Mouse (Mus musculus) neural tube, embryonic 11.5 days (tissue): ENCODE results near the gene Ctsll3. TPM values are rescaled to one million over a fixed set of nuclear protein-coding genes. Genes with fewer than 3 reads are reported as not detected.

ENCODE experiments used
- ATAC-seq: fragments of 200-750 bp; cut with Nextera tagmentation; 2 replicates; pipeline ENCODE4 v1.8.0; 2017; ENCODE audit warnings: moderate number of reproducible peaks, mild to moderate bottlenecking, moderate TSS enrichment, moderate library complexity; ENCODE audit not compliant: insufficient read depth, low FRiP score, low TSS enrichment
- DNase-seq: peaks from one replicate; pipeline ENCODE4 v3.0.0-alpha.2; 2015; ENCODE audit warnings: low spot score
- H3K27ac ChIP-seq: fragments of 300-500 bp; sonication (generic); 2 replicates; pipeline ENCODE4 v1.5.1; 2014; ENCODE audit warnings: low read depth, mild to moderate bottlenecking, low read length
- H3K27me3 ChIP-seq: fragments of 300-500 bp; sonication (generic); 2 replicates; pipeline ENCODE4 v1.6.1; 2014; ENCODE audit warnings: mild to moderate bottlenecking, low read length, mixed read lengths; ENCODE audit not compliant: control insufficient read depth, insufficient read depth
- H3K36me3 ChIP-seq: fragments of 300-500 bp; sonication (generic); 2 replicates; pipeline ENCODE4 v1.6.1; 2014; ENCODE audit warnings: mild to moderate bottlenecking, low read length, moderate library complexity, mixed read lengths; ENCODE audit not compliant: control insufficient read depth, insufficient read depth
- H3K4me1 ChIP-seq: fragments of 300-500 bp; sonication (generic); 2 replicates; pipeline ENCODE4 v1.6.1; 2014; ENCODE audit warnings: low read length, mixed read lengths; ENCODE audit not compliant: control insufficient read depth, insufficient read depth
- H3K4me2 ChIP-seq: fragments of 300-500 bp; sonication (generic); 2 replicates; pipeline ENCODE4 v1.6.1; 2014; ENCODE audit warnings: low read depth, mild to moderate bottlenecking, moderate library complexity
- H3K4me3 ChIP-seq: fragments of 300-500 bp; sonication (generic); 2 replicates; pipeline ENCODE4 v1.5.1; 2014; ENCODE audit warnings: low read depth, low read length
- H3K9ac ChIP-seq: fragments of 300-500 bp; sonication (generic); 2 replicates; pipeline ENCODE4 v1.6.1; 2014; ENCODE audit warnings: mild to moderate bottlenecking, low read length
- H3K9me3 ChIP-seq: fragments of 300-500 bp; sonication (generic); 2 replicates; pipeline ENCODE4 v1.6.1; 2016; ENCODE audit warnings: low read length; ENCODE audit not compliant: control insufficient read depth
- WGBS: fragments of 180-500 bp; shearing (Covaris S2); extraction: QIAGEN DNeasy Blood & Tissue Kit; methylation state at CpG from one replicate; pipeline ENCODE4 v1.1.7; 2014; 5-methylcytosine and 5-hydroxymethylcytosine counted together
- polyA plus RNA-seq: library from polyadenylated mRNA; unstranded; fragments of >200 nt; fragmentation: Nextera tagmentation; extraction: Ambion mirVana; gene quantifications from 2 replicates; pipeline ENCODE4 v1.2.1, GENCODE M21; 2014

The Ctsll3 gene
- polyA plus RNA-seq, 1 experiment from 2014 or later, result not detected

DNA sequence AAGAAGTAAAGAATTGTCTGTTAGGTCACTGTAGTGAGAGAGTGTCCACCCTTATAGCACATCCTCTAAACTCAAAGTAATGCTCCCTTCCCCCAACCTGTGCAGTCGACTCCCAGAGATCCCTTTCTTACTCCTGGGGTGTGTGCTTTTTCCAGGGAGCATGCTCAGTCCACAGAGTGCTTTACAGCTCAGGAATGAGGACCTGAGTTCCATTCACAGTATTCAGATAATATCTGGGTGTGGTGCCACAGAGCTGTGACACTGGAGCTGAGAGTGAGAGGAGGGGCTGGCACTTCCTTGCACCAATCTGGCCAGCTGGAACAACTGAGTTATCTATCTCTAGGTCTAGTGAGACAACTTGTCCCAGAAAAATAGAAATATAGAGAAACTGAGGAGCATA lies 11.1 kb upstream of the Ctsll3 start:
- Histone ChIP-seq H3K27me3 (no peaks in the 10 kb centered on the region), H3K4me3 (no peak overlapping the region), H3K4me2 (no peak overlapping the region), H3K36me3 (no peaks in the 10 kb centered on the region), H3K4me1 (no peaks in the 10 kb centered on the region), H3K9me3 (no peaks in the 10 kb centered on the region), H3K9ac (no peak overlapping the region), H3K27ac (no peak overlapping the region)
- ATAC-seq (no peak), DNase-seq (no peak)
- WGBS, result 81% methylated on average over 1 of the region's 1 CpGs

DNA sequence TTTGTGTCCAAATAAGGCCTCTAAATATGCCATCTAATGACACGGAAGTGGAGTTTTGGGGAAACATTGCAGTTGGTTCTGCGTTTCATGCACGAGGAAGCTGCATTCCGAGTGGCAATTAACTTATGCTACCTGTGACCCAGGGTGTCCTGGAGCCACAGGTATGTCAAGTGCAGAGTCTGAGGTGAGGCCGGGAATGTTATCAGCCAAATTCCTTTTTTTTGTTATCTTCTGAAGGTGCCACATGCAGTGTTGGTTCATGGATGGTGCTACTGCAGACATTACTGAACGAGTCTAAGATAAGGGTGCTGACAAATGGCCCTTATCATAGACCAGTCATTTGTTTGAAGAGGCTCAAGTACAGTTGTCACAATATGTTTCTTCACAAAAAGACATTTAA lies 10.1 kb upstream of the Ctsll3 start:
- ATAC-seq (no peak), DNase-seq (no peak)
- Histone ChIP-seq H3K36me3 (no peaks in the 10 kb centered on the region), H3K4me3 (no peak overlapping the region), H3K4me2 (no peak overlapping the region), H3K9me3 (no peaks in the 10 kb centered on the region), H3K27me3 (no peaks in the 10 kb centered on the region), H3K4me1 (no peaks in the 10 kb centered on the region), H3K27ac (no peak overlapping the region), H3K9ac (no peak overlapping the region)
- 90% methylated on average over 6 of the region's 6 CpGs for WGBS

DNA sequence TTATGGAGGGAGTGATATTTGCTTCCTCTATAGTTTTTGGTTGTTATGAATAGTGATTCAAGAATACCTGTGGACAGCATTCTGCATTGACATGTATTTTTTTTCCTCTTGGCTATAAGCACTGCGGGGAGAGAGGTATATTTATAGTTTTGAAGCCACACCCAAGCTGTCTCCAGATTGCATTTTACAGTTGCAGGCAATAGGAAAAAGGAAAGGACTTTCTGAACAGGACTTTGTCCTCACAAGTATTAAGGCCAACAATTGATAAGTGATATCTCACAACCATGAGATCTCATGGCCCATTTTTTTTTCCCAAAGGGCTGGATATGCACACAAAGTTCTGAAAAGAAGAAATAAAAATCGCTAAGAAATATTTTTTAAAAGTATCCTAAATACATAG lies 7.0 kb upstream of the Ctsll3 start:
- DNase-seq (no peak), ATAC-seq (no peak)
- WGBS, result 78% methylated on average over 2 of the region's 2 CpGs

DNA sequence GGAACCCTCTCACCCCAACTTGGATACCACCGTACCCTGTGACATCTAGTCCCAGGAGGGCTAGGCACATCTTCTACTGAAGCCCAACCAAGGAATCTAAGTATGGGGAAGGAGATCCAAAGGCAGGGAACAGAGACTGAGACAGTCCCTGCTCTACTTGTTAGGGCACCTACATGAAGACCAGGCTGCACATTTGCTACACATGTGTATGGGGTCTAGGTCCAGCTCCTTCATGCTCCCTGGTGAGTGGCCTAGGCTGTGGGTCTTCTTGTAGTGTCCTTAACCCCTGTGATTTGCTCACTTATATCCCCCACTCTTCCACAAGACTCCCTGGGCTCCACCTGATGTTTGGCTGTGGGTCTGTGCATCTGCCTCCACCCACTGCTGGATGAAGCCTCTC lies 13.2 kb downstream of the Ctsll3 start:
- H3K27ac ChIP-seq, result no peak overlapping the region
- DNase-seq (no peak), ATAC-seq (no peak)
- H3K36me3 ChIP-seq, result no peaks in the 10 kb centered on the region
- no peak overlapping the region for H3K9ac ChIP-seq
- 93% methylated on average over 1 of the region's 1 CpGs for WGBS
- no peak overlapping the region for H3K4me3 ChIP-seq
- H3K4me1 ChIP-seq, result no peaks in the 10 kb centered on the region
- no peaks in the 10 kb centered on the region for H3K9me3 ChIP-seq
- H3K27me3 ChIP-seq, result no peaks in the 10 kb centered on the region
- no peak overlapping the region for H3K4me2 ChIP-seq

More for the DNA sequence above, 7.0 kb upstream of the Ctsll3 start:
- no peak overlapping the region for H3K4me2 ChIP-seq
- H3K27ac ChIP-seq, result no peak overlapping the region
- H3K36me3 ChIP-seq, result no peaks in the 10 kb centered on the region
- no peak overlapping the region for H3K4me3 ChIP-seq
- H3K9me3 ChIP-seq, result no peaks in the 10 kb centered on the region
- no peaks in the 10 kb centered on the region for H3K27me3 ChIP-seq
- no peaks in the 10 kb centered on the region for H3K4me1 ChIP-seq
- H3K9ac ChIP-seq, result no peak overlapping the region

DNA sequence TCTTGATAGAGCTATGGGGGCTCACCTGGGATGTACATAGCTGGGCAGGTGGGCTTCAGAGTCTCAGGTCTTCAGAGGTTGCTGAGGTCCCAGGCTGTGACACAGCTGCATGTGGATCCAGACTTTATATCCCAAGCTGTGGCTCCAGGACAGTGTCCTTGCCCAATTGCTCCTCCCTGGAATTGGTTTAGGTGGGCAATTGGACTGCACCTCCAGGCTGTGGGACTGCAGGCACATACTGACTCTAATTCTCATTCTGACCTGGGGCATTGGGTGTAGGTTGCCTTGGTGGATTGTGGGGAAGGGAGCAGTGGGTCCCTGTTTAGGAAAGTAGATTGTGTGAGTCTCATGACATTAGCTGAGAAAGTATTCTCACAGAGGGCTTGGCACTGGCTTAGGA lies 16.4 kb downstream of the Ctsll3 start, which contains the start of gene BC051665:
Gene BC051665 (minus strand): TSS at position 101 of the 400 bp plus-strand sequence.
- H3K4me2 ChIP-seq, result no peak within 1 kb of the TSS
- H3K27ac ChIP-seq, result no peak within 1 kb of the TSS
- H3K4me3 ChIP-seq, result no peak within 1 kb of the TSS
- no peaks in the 10 kb centered on the region for H3K36me3 ChIP-seq
- H3K9ac ChIP-seq, result no peak within 1 kb of the TSS
- DNase-seq (no peak), ATAC-seq (no peak)
- H3K9me3 ChIP-seq, result no peaks in the 10 kb centered on the region
- H3K27me3 ChIP-seq, result no peaks in the 10 kb centered on the region
- no peaks in the 10 kb centered on the region for H3K4me1 ChIP-seq

DNA sequence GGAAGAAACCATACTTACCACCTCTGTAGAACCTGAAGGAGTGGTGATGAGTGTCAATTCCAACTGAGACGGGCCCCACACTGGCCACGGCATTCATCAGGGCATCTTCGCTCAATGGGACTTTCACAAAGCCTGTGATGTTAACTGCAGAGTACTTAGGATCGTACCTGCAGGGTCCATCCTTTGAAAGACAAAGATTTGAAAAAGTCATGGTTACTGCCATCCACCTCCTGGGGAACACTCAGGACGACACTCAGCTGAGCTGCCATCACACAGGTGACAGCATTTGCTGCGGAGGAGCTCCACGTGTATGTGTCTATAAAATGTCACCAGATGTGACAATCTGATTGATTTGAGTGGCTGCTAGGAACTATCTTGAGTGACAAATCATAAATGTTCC lies 19.3 kb downstream of the Ctsll3 start:
- Histone ChIP-seq H3K4me2 (no peak overlapping the region), H3K27ac (no peak overlapping the region), H3K9me3 (no peaks in the 10 kb centered on the region), H3K36me3 (no peaks in the 10 kb centered on the region), H3K4me3 (no peak overlapping the region), H3K4me1 (no peaks in the 10 kb centered on the region), H3K27me3 (no peaks in the 10 kb centered on the region), H3K9ac (no peak overlapping the region)
- DNase-seq, result no peak
- ATAC-seq, result no peak
- 88% methylated on average over 7 of the region's 7 CpGs for WGBS

DNA sequence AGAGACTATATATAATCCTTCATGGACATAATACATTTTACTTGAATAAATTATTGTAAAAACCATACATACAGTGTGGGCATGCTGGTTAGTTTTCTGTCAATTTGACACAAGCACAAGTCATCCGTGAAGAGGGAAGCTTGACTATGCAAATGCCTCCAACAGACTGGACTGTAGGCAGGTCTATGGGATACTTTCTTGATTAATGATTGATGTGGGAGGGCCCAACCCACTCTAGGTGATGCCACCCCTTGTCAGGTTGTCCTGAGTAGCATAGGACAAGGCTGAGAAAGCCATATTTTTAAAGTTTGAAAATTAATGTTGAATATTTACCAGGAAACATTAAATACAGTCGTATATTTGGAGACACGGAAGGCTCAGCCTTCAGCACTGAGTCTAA lies 22.1 kb downstream of the Ctsll3 start:
- ATAC-seq (no peak), DNase-seq (no peak)
- Histone ChIP-seq H3K9ac (no peak overlapping the region), H3K9me3 (no peaks in the 10 kb centered on the region), H3K4me2 (no peak overlapping the region), H3K27ac (no peak overlapping the region), H3K4me1 (no peaks in the 10 kb centered on the region), H3K27me3 (no peaks in the 10 kb centered on the region), H3K36me3 (no peaks in the 10 kb centered on the region), H3K4me3 (no peak overlapping the region)
- WGBS, result 85% methylated on average over 3 of the region's 3 CpGs

DNA sequence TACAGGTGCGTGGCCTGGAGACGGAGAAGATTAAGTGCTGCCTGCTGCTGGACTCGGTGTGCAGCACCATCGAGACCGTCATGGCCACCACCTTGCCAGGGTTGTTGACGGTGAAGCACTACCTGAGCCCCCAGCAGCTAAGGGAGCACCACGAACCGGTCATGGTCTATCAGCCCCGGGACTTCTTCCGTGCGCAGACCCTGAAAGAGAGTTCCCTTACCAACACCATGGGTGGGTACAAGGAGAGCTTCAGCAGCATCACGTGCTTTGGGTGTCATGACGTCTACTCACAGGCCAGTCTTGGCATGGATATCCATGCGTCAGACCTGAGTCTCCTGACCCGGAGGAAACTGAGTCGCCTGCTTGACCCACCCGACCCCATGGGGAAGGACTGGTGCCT lies 41.5 kb downstream of the Ctsll3 start:
- H3K27ac ChIP-seq, result no peak overlapping the region
- no peaks in the 10 kb centered on the region for H3K27me3 ChIP-seq
- no peak for DNase-seq
- H3K9me3 ChIP-seq, result no peaks in the 10 kb centered on the region
- ATAC-seq, result no peak
- H3K4me2 ChIP-seq, result no peak overlapping the region
- H3K4me3 ChIP-seq, result no peak overlapping the region
- 94% methylated on average over 17 of the region's 17 CpGs for WGBS
- no peaks in the 10 kb centered on the region for H3K4me1 ChIP-seq
- H3K9ac ChIP-seq, result no peak overlapping the region
- H3K36me3 ChIP-seq, result peaks cover 10% of the 10 kb centered on the region

DNA sequence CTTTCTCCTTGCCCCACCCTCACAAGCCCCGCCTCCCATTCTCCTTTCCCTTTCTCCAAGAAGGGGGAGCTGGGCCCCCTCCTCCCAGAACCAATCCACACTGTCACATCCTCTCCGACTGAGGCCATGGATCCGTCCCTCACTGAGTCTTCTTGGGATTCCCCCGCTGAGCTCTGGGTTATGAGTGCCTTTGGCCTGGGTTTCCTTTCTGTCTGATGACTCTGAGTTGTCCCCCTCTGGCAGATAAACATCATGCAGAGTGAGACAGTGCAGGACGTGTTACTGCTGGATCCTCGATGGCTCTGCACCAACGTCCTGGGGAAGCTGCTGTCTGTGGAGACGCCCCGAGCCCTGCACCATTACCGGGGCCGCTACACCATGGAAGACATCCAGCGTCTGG lies 42.3 kb downstream of the Ctsll3 start:
- H3K9ac ChIP-seq, result no peak overlapping the region
- H3K4me1 ChIP-seq, result no peaks in the 10 kb centered on the region
- H3K9me3 ChIP-seq, result no peaks in the 10 kb centered on the region
- no peak overlapping the region for H3K27ac ChIP-seq
- DNase-seq, result no peak
- no peak overlapping the region for H3K4me3 ChIP-seq
- H3K4me2 ChIP-seq, result no peak overlapping the region
- 95% methylated on average over 12 of the region's 12 CpGs for WGBS
- ATAC-seq, result no peak
- H3K36me3 ChIP-seq, result peaks cover 10% of the 10 kb centered on the region
- H3K27me3 ChIP-seq, result no peaks in the 10 kb centered on the region
